Mouse (Mus musculus) ES-E14 (cell line): ENCODE results near the gene Spata48.

Experiments used
- CHD2 ChIP-seq: IDR thresholded peaks from 2 replicates; pipeline ENCODE4 v1.6.1; 2014; ENCODE audit warnings: mild to moderate bottlenecking, low read depth, low read length, inconsistent platforms
- MAFK ChIP-seq: IDR thresholded peaks from 2 replicates; pipeline ENCODE4 v1.6.1; 2014; ENCODE audit warnings: mild to moderate bottlenecking, low read depth, low read length, inconsistent platforms; ENCODE audit not compliant: insufficient read depth
- ZC3H11A ChIP-seq: IDR thresholded peaks from 2 replicates; pipeline ENCODE4 v1.6.1; 2012; ENCODE audit warnings: low read depth, mild to moderate bottlenecking, inconsistent platforms, low read length, borderline replicate concordance

GRCm38 (mm10) chr11:11528760-11529159 is 66.9 kb downstream of the Spata48 start:
- TF ChIP-seq CHD2, result no peak
- TF ChIP-seq MAFK, result no peak
- TF ChIP-seq ZC3H11A, result no peak
